Mouse (Mus musculus): Measurements from ENCODE around the gene Hspa13. TPM values are rescaled to one million over a fixed set of nuclear protein-coding genes. Genes with fewer than 3 reads are reported as not detected.

Hspa13 gene
- 10 to 100 TPM; 14.6 to 16.3 TPM for total RNA-seq (2023)

DNA sequence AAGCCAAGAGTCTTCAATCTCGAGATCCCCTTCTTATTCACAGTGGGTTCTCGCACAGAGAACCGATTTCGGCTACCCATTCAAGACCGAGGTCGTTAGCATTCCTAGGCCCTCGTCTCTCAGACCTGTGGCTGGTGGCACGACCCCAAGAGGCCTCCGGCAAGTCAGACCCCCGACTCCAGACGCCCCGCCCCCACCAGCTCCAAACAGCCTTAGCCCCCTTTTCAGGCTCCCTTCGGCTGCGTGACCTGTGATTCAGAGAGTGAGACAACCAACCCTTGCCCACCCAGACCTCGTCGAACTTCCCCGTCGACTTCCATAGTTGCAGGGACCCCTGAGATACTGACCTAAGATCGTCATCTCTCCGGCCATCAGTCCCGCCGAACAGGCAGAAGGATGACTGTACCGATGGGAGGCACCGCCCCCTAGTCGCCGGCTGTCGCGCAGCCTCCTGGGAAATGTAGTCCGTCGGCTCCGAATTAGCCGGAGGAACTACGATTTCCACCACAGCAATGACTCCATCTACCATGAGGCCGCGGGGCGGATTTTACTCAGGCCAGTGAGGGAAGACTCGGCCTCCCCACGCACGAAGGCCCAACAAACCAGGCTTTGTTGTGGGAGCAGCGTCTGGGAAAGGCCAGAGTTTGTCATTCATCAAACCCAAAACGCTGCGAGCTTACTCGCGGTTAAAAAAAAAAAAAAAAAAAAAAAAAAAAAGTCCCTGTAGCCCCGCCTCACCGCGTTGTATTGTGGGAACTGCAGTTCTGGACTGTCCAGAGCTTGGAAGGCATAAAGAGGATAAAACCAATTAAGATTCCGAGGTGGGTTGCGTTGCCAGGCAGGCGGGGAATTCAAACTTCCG, at the start of gene Hspa13:
Gene Hspa13 (minus strand): TSS at position 717 of the 862 bp plus-strand sequence.

Other genes starting within 250 kb of the Hspa13 start
- not detected for gene Lipi, start 181.0 kb downstream of the Hspa13 start, total RNA-seq (2023)
- gene Rbm11, start 174.3 kb downstream of the Hspa13 start, total RNA-seq (2023) = not detected

All from T-cell, adult 66 days (primary cell).